Mouse (Mus musculus): Measurements from ENCODE around the gene Fhl1. TPM values are rescaled to one million over a fixed set of nuclear protein-coding genes. Genes with fewer than 3 reads are reported as not detected.

The Fhl1 gene
- polyA plus RNA-seq (2012; fragmentation: generic; extraction: Trizol), result 74.2 TPM

- TF ChIP-seq E2F4 (IDR thresholded peaks at IDR 0.05; ENCODE audit: insufficient read depth) (no peak), CEBPB (IDR thresholded peaks at IDR 0.05; ENCODE audit: insufficient read depth, poor library complexity, severe bottlenecking) (no peak), SRF (IDR thresholded peaks at IDR 0.05; ENCODE audit: control insufficient read depth, insufficient read length, low read depth) (no peak), TCF12 (IDR thresholded peaks at IDR 0.05; ENCODE audit: insufficient read depth, poor library complexity, severe bottlenecking) (no peak), MYOD1 (IDR thresholded peaks at IDR 0.05; ENCODE audit: control insufficient read depth in 1 of 3, insufficient read length in 2 of 3, low read depth in 2 of 3) (peak in 2 of 3 experiments; percentile 41 to 62), MYOG (IDR thresholded peaks at IDR 0.05; ENCODE audit: control insufficient read depth in 1 of 3, insufficient read depth in 1 of 3, insufficient read length in 2 of 3, low read depth in 2 of 3) (peak in 2 of 3 experiments; percentile 69 to 71), USF1 (IDR thresholded peaks at IDR 0.05; ENCODE audit: low read depth) (no peak), REST (IDR thresholded peaks at IDR 0.05; ENCODE audit: insufficient read depth, insufficient read length) (no peak), POLR2A (IDR thresholded peaks at IDR 0.05; ENCODE audit: insufficient read length, low read depth) (no peak), MAX (IDR thresholded peaks at IDR 0.05; ENCODE audit: low read depth) (no peak), POLR2AphosphoS2 (IDR thresholded peaks at IDR 0.05; ENCODE audit: insufficient read length, low read depth) (peak; percentile 16), TCF3 (IDR thresholded peaks at IDR 0.05; ENCODE audit: insufficient read length, low read depth) (no peak)
- no peaks in the 10 kb centered on the region for H3K27me3 ChIP-seq (ENCODE audit: control insufficient read depth, insufficient read depth, insufficient read length)
- H3K79me2 ChIP-seq (ENCODE audit: control insufficient read depth, insufficient read depth), result no peaks in the 10 kb centered on the region
- H3ac ChIP-seq (ENCODE audit: control insufficient read depth, insufficient read length), result peak within 1 kb of the TSS; percentile 41
- peak within 1 kb of the TSS; percentile 12 for H3K4me3 ChIP-seq
- peak within 1 kb of the TSS; percentile 42 for H3K4me2 ChIP-seq (ENCODE audit: low read depth)
- no peaks in the 10 kb centered on the region for H3K36me3 ChIP-seq (ENCODE audit: control insufficient read depth, insufficient read depth)
These were observed at the start of gene Fhl1 for GRCm38 (mm10) chrX:56731306-56732201. Fhl1 (plus strand) TSS chrX:56731787.

DNA sequence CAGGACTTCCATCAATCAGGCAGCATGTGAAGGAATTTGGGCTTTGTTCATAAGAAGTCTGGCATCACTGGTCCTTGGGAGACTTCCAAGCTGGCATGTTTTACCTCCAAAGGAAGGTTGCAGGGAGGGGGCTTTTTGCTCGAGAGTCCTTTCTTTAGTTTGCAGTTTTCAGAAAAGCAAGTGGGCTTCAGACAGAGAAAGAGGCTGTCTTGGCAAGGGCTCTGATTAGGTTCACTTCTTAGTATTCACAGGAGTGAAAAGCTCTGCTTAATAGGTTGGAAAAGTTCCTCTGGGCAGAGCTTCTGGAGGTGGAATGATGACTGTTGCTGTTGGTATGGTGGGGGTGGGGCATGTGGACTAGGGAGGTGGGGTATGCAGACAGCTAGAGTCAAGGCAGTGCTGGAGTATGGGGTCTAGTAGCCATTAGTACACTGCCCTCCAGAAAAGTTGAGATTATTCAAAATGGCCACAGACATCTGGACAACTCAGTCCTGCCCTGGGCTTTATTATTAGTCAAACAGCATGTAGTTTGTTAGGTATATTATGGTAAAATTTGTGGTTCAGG lies 49.3 kb upstream of the Fhl1 start:
- no peaks in the 10 kb centered on the region for H3K27me3 ChIP-seq (ENCODE audit: control insufficient read depth, insufficient read depth, insufficient read length)
- no peaks in the 10 kb centered on the region for H3K36me3 ChIP-seq (ENCODE audit: control insufficient read depth, insufficient read depth)
- no peaks in the 10 kb centered on the region for H3K79me2 ChIP-seq (ENCODE audit: control insufficient read depth, insufficient read depth)
- TF ChIP-seq USF1 (IDR thresholded peaks at IDR 0.05; ENCODE audit: low read depth) (no peak), REST (IDR thresholded peaks at IDR 0.05; ENCODE audit: insufficient read depth, insufficient read length) (no peak), SRF (IDR thresholded peaks at IDR 0.05; ENCODE audit: control insufficient read depth, insufficient read length, low read depth) (no peak)
- H3K4me2 ChIP-seq (ENCODE audit: low read depth), result no peak overlapping the region
- no peak overlapping the region for H3ac ChIP-seq (ENCODE audit: control insufficient read depth, insufficient read length)
- no peak overlapping the region for H3K4me3 ChIP-seq

- no peak for TF ChIP-seq MYOD1 (IDR thresholded peaks at IDR 0.05; ENCODE audit: control insufficient read depth in 1 of 3, insufficient read length in 2 of 3, low read depth in 2 of 3)
- no peak for TF ChIP-seq POLR2AphosphoS2 (IDR thresholded peaks at IDR 0.05; ENCODE audit: insufficient read length, low read depth)
- no peak for TF ChIP-seq CEBPB (IDR thresholded peaks at IDR 0.05; ENCODE audit: insufficient read depth, poor library complexity, severe bottlenecking)
- Histone ChIP-seq H3K27me3 (ENCODE audit: control insufficient read depth, insufficient read depth, insufficient read length) (no peaks in the 10 kb centered on the region), H3K4me2 (ENCODE audit: low read depth) (no peak overlapping the region), H3ac (ENCODE audit: control insufficient read depth, insufficient read length) (no peak overlapping the region), H3K36me3 (ENCODE audit: control insufficient read depth, insufficient read depth) (no peaks in the 10 kb centered on the region), H3K79me2 (ENCODE audit: control insufficient read depth, insufficient read depth) (no peaks in the 10 kb centered on the region), H3K4me3 (no peak overlapping the region)
These were observed 48.1 kb upstream of the Fhl1 start for GRCm38 (mm10) chrX:56683521-56683920.

DNA sequence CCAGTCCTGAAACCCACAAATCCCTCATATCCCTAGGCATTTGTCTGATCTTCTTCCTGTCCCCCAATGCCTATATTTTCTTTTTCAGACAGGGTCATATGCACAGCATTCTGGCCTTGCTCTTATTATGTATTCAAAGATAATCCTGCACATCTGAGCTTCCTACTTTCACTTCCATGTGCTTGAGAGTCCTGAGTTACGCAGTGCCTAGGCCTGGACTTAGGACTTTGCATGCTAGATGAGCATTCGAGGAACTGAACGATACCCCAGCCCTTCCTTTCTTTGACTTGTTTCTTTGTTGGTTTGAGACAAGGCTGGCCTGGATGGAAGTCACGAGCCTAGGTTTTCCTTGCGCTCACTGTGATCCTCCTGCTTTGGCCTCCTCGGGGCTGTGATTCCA lies 39.0 kb upstream of the Fhl1 start:
- Histone ChIP-seq H3K79me2 (ENCODE audit: control insufficient read depth, insufficient read depth) (no peaks in the 10 kb centered on the region), H3K36me3 (ENCODE audit: control insufficient read depth, insufficient read depth) (no peaks in the 10 kb centered on the region), H3K27me3 (ENCODE audit: control insufficient read depth, insufficient read depth, insufficient read length) (no peaks in the 10 kb centered on the region), H3K4me3 (no peak overlapping the region), H3ac (ENCODE audit: control insufficient read depth, insufficient read length) (no peak overlapping the region), H3K4me2 (ENCODE audit: low read depth) (no peak overlapping the region)
- TF ChIP-seq POLR2AphosphoS2 (IDR thresholded peaks at IDR 0.05; ENCODE audit: insufficient read length, low read depth), result no peak
- no peak for TF ChIP-seq E2F4 (IDR thresholded peaks at IDR 0.05; ENCODE audit: insufficient read depth)
- no peak for TF ChIP-seq MYOG (IDR thresholded peaks at IDR 0.05; ENCODE audit: control insufficient read depth in 1 of 3, insufficient read depth in 1 of 3, insufficient read length in 2 of 3, low read depth in 2 of 3)
- no peak for TF ChIP-seq POLR2A (IDR thresholded peaks at IDR 0.05; ENCODE audit: insufficient read length, low read depth)
- no peak for TF ChIP-seq SRF (IDR thresholded peaks at IDR 0.05; ENCODE audit: control insufficient read depth, insufficient read length, low read depth)
- TF ChIP-seq REST (IDR thresholded peaks at IDR 0.05; ENCODE audit: insufficient read depth, insufficient read length), result no peak
- TF ChIP-seq TCF12 (IDR thresholded peaks at IDR 0.05; ENCODE audit: insufficient read depth, poor library complexity, severe bottlenecking), result no peak
- TF ChIP-seq MAX (IDR thresholded peaks at IDR 0.05; ENCODE audit: low read depth), result no peak
- no peak for TF ChIP-seq USF1 (IDR thresholded peaks at IDR 0.05; ENCODE audit: low read depth)
- no peak for TF ChIP-seq TCF3 (IDR thresholded peaks at IDR 0.05; ENCODE audit: insufficient read length, low read depth)
- TF ChIP-seq CEBPB (IDR thresholded peaks at IDR 0.05; ENCODE audit: insufficient read depth, poor library complexity, severe bottlenecking), result no peak
- no peak for TF ChIP-seq MYOD1 (IDR thresholded peaks at IDR 0.05; ENCODE audit: control insufficient read depth in 1 of 3, insufficient read length in 2 of 3, low read depth in 2 of 3)

- H3K79me2 ChIP-seq (ENCODE audit: control insufficient read depth, insufficient read depth), result no peaks in the 10 kb centered on the region
- TF ChIP-seq E2F4 (IDR thresholded peaks at IDR 0.05; ENCODE audit: insufficient read depth), result no peak
- no peak for TF ChIP-seq TCF3 (IDR thresholded peaks at IDR 0.05; ENCODE audit: insufficient read length, low read depth)
- no peak for TF ChIP-seq CEBPB (IDR thresholded peaks at IDR 0.05; ENCODE audit: insufficient read depth, poor library complexity, severe bottlenecking)
- no peak for TF ChIP-seq MYOG (IDR thresholded peaks at IDR 0.05; ENCODE audit: control insufficient read depth in 1 of 3, insufficient read depth in 1 of 3, insufficient read length in 2 of 3, low read depth in 2 of 3)
- no peak for TF ChIP-seq POLR2AphosphoS2 (IDR thresholded peaks at IDR 0.05; ENCODE audit: insufficient read length, low read depth)
- TF ChIP-seq USF1 (IDR thresholded peaks at IDR 0.05; ENCODE audit: low read depth), result no peak
- no peak for TF ChIP-seq POLR2A (IDR thresholded peaks at IDR 0.05; ENCODE audit: insufficient read length, low read depth)
- no peak for TF ChIP-seq TCF12 (IDR thresholded peaks at IDR 0.05; ENCODE audit: insufficient read depth, poor library complexity, severe bottlenecking)
- TF ChIP-seq SRF (IDR thresholded peaks at IDR 0.05; ENCODE audit: control insufficient read depth, insufficient read length, low read depth), result no peak
- TF ChIP-seq MAX (IDR thresholded peaks at IDR 0.05; ENCODE audit: low read depth), result no peak
- no peak for TF ChIP-seq MYOD1 (IDR thresholded peaks at IDR 0.05; ENCODE audit: control insufficient read depth in 1 of 3, insufficient read length in 2 of 3, low read depth in 2 of 3)
- no peak for TF ChIP-seq REST (IDR thresholded peaks at IDR 0.05; ENCODE audit: insufficient read depth, insufficient read length)
These were observed 37.0 kb upstream of the Fhl1 start for GRCm38 (mm10) chrX:56694539-56694938.

More at GRCm38 (mm10) chrX:56694539-56694938, 37.0 kb upstream of the Fhl1 start:
- H3K4me2 ChIP-seq (ENCODE audit: low read depth), result no peak overlapping the region
- no peak overlapping the region for H3K4me3 ChIP-seq
- no peaks in the 10 kb centered on the region for H3K27me3 ChIP-seq (ENCODE audit: control insufficient read depth, insufficient read depth, insufficient read length)
- no peaks in the 10 kb centered on the region for H3K36me3 ChIP-seq (ENCODE audit: control insufficient read depth, insufficient read depth)
- H3ac ChIP-seq (ENCODE audit: control insufficient read depth, insufficient read length), result no peak overlapping the region
